Mouse (Mus musculus) ES-E14 (cell line): ENCODE results near the gene Klhl33. TPM values are rescaled to one million over a fixed set of nuclear protein-coding genes. Genes with fewer than 3 reads are reported as not detected.

ENCODE experiments used
- DNase-seq: peaks from one replicate; pipeline ENCODE4 v3.0.0-alpha.2; 2013; ENCODE audit warnings: low read depth, low spot score
- H3K27ac ChIP-seq: 2 replicates; pipeline ENCODE4 v1.5.1; 2012; ENCODE audit warnings: low read depth, mild to moderate bottlenecking, low read length, moderate library complexity, mixed read lengths; ENCODE audit not compliant: poor library complexity, insufficient read depth, severe bottlenecking
- H3K36me3 ChIP-seq: 2 replicates; pipeline ENCODE4 v1.6.1; 2012; ENCODE audit warnings: mild to moderate bottlenecking, low read length, moderate library complexity, mixed read lengths; ENCODE audit not compliant: control insufficient read depth, poor library complexity, insufficient read depth, severe bottlenecking
- H3K4me1 ChIP-seq, 2 experiments: fragments of 150-350 bp in 1 of 2; sonication (generic) in 1 of 2; 2 replicates each; pipeline ENCODE4 v1.6.1; 2012; ENCODE audit warnings: low read length in 2 of 2, mild to moderate bottlenecking in 1 of 2, mixed read lengths in 1 of 2; ENCODE audit not compliant: control insufficient read depth in 2 of 2, insufficient read depth in 2 of 2, poor library complexity in 1 of 2
- H3K4me3 ChIP-seq, 2 experiments: fragments of 150-350 bp in 1 of 2; sonication (generic) in 1 of 2; 2 replicates each; pipeline ENCODE4 v1.5.1; 2012; ENCODE audit warnings: low read length in 2 of 2, low read depth in 1 of 2, mild to moderate bottlenecking in 1 of 2, mixed read lengths in 1 of 2; ENCODE audit not compliant: insufficient read depth in 1 of 2, poor library complexity in 1 of 2, severe bottlenecking in 1 of 2
- H3K9ac ChIP-seq: 2 replicates; pipeline ENCODE4 v1.6.1; 2012; ENCODE audit warnings: low read depth, mild to moderate bottlenecking, low read length, mixed read lengths; ENCODE audit not compliant: poor library complexity, insufficient read depth, severe bottlenecking
- H3K9me3 ChIP-seq: fragments of 150-350 bp; sonication (generic); 2 replicates; pipeline ENCODE4 v1.6.1; 2012; ENCODE audit warnings: low read depth, mild to moderate bottlenecking, low read length; ENCODE audit not compliant: control insufficient read depth, insufficient read depth
- CHD2 ChIP-seq: IDR thresholded peaks from 2 replicates; pipeline ENCODE4 v1.6.1; 2014; ENCODE audit warnings: mild to moderate bottlenecking, low read depth, low read length, inconsistent platforms
- HCFC1 ChIP-seq: IDR thresholded peaks from 2 replicates; pipeline ENCODE4 v1.6.1; 2012; ENCODE audit warnings: low read length, inconsistent platforms, borderline replicate concordance; ENCODE audit not compliant: insufficient read depth
- MAFK ChIP-seq: IDR thresholded peaks from 2 replicates; pipeline ENCODE4 v1.6.1; 2014; ENCODE audit warnings: mild to moderate bottlenecking, low read depth, low read length, inconsistent platforms; ENCODE audit not compliant: insufficient read depth
- ZC3H11A ChIP-seq: IDR thresholded peaks from 2 replicates; pipeline ENCODE4 v1.6.1; 2012; ENCODE audit warnings: low read depth, mild to moderate bottlenecking, inconsistent platforms, low read length, borderline replicate concordance
- ZNF384 ChIP-seq: IDR thresholded peaks from 2 replicates; pipeline ENCODE4 v1.6.1; 2012; ENCODE audit warnings: low read depth, low read length, inconsistent platforms
- in situ Hi-C, 2 experiments: fragments of 600-800 bp; cut with MboI; formaldehyde crosslinking; loops; one replicate each; pipeline ENCODE4 v1.15.1; 2025; ENCODE audit warnings: low sequenced_read_pairs in 2 of 2, inconsistent platforms in 1 of 2; ENCODE audit not compliant: unreplicated experiment in 2 of 2
- total RNA-seq: library from RNA; depleted of rRNA; stranded (reverse); fragments of 300-350 nt; gene quantifications from 2 replicates; pipeline ENCODE4 v1.2.3, GENCODE M21; 2012

Gene Klhl33
- total RNA-seq, 1 experiment, result 0.09 TPM

DNA sequence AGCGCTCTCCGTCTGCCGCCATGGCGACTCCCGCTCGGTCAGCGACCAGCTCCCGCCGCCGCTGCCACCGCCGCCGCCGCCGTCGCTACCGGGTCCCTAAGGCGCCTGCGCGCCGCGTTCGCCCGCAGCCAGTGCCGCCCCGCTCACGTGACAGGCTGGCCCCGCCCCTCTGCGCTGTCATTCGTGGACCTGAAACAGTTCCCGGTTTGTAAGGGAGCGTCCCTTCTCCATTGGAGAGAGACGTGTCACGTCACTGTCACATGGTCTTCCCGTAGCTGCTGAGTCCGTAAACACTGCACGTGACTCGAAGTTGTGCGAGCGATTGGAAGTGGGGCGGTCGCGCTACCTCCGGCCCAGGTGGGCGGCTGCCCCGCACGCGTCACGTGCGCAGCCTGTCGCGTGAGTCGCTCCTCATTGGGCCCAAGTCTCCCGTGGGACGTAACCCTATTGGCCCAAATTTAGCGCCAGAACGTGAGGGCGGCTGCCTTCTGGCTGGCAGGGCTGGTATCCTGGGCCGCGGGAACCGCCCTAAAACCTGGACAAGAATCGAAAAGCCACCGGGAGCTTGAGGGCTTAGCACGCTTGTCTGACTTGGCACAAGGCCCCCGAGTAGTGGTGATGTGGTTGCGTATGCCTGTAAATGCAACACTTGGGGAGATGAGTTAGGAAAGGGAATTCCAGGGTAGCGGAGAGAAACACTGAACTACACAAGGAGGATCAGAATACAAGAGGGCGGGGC lies 33.6 kb upstream of the Klhl33 start, which contains the start of the genes Pip4p1 and Pnp:
Gene Pip4p1 (minus strand): TSS at position 103 of the 739 bp plus-strand sequence.
Gene Pnp (plus strand): TSS at position 329 of the 739 bp plus-strand sequence.
- in situ Hi-C loops, result no loop called here
- TF ChIP-seq ZC3H11A (no peak), MAFK (peak; percentile 62; the same call in 1 of the 2 replicates), ZNF384 (no peak), CHD2 (peak; percentile 40; the same call in 1 of the 2 replicates)
- peaks cover 31% of the 10 kb centered on the region for H3K36me3 ChIP-seq
- peak within 1 kb of the TSS; percentile 90 for H3K9ac ChIP-seq
- H3K27ac ChIP-seq, result peak within 1 kb of the TSS; percentile 95
- H3K4me3 ChIP-seq, result peak within 1 kb of the TSS; percentile 77 to 90
- H3K4me1 ChIP-seq, result peaks cover 4 to 7% of the 10 kb centered on the region in 2 experiments; a peak in 3 of 4 replicates
- peak; percentile 95 for DNase-seq
- no peaks in the 10 kb centered on the region for H3K9me3 ChIP-seq

DNA sequence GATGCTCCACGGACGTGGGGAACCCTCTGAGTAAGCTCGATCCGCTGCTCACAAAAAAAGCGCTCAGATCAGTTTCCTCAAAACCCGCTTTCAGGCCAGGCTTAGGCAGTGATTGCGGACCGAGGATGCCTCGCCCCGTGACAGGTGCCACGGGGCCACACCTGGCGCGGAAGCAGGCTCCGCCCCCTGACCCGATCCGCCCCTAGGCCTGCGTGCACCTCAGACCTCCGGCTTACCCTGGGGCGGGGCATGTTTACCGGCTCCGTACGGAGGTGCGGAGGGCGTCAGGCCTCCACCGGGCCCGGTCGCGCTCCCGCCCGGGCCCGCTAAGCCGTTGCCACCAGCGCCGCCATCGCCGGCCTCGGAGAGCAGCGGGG lies 33.1 kb upstream of the Klhl33 start:
- Histone ChIP-seq H3K4me3 (peak overlapping the region; percentile 77 to 90), H3K9ac (peak overlapping the region; percentile 90), H3K36me3 (peaks cover 31% of the 10 kb centered on the region), H3K4me1 (peaks cover 4 to 7% of the 10 kb centered on the region in 2 experiments; a peak in 3 of 4 replicates), H3K9me3 (no peaks in the 10 kb centered on the region), H3K27ac (peak overlapping the region; percentile 90)
- no peak for DNase-seq
- no peak for TF ChIP-seq ZC3H11A
- TF ChIP-seq CHD2, result no peak
- TF ChIP-seq ZNF384, result no peak
- no peak for TF ChIP-seq MAFK
- TF ChIP-seq HCFC1, result no peak
- in situ Hi-C loops, result no loop called here

DNA sequence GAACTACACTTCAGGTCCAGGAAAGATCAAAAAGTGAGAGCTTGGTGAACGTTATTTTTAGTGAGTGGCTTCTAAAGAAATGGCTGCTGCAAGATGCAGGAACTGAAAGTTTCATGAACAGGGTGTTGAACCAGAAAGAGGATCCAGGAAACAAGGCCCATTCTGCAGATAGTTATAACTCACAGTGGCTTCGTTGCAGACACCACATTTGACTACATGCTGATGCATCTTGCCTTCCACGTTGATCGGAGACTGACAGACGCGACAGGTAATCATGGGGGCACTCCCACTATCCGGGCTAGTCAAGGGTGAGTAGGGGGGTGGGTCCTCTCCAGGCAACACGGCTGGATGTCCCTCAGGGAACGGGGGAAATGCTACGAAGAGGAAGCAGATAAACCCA lies 32.6 kb upstream of the Klhl33 start:
- Histone ChIP-seq H3K4me3 (peak overlapping the region; percentile 77 to 90), H3K9me3 (no peaks in the 10 kb centered on the region), H3K9ac (peak overlapping the region; percentile 90), H3K4me1 (peaks cover 4 to 7% of the 10 kb centered on the region in 2 experiments; a peak in 3 of 4 replicates), H3K36me3 (peaks cover 31% of the 10 kb centered on the region), H3K27ac (peak overlapping the region; percentile 90)
- no peak for TF ChIP-seq ZNF384
- TF ChIP-seq CHD2, result 0 out of 2 replicates have a peak, but pooled peaks have one; percentile 16
- TF ChIP-seq MAFK, result no peak
- TF ChIP-seq ZC3H11A, result no peak
- no peak for TF ChIP-seq HCFC1
- no peak for DNase-seq
- in situ Hi-C loops, result no loop called here

DNA sequence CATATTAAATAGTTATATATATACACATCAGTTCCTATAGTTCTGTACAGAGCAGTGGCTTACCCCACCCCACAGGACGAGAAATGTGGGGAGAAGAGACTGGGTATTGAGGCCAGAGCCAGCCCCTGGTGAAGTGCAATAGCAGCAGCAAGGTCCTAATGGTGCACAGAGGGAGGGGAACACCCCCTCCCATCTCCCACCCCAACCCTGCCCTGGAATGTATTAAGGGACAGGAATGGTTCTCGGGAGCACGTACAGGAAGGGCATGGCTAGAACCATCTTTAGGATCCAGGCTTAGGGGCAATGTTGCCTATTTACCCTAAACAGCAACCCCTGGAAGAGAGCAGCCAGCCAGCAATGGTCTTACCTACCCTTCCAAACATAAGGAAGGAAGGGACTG lies 30.1 kb upstream of the Klhl33 start:
- TF ChIP-seq MAFK (no peak), HCFC1 (no peak), ZNF384 (no peak), CHD2 (no peak), ZC3H11A (no peak)
- Histone ChIP-seq H3K4me1 (peaks cover 4 to 7% of the 10 kb centered on the region in 2 experiments; a peak in 3 of 4 replicates), H3K9me3 (no peaks in the 10 kb centered on the region), H3K4me3 (no peak overlapping the region), H3K36me3 (peaks cover 31% of the 10 kb centered on the region), H3K27ac (no peak overlapping the region), H3K9ac (no peak overlapping the region)
- in situ Hi-C loops, result no loop called here
- no peak for DNase-seq
